Mouse (Mus musculus) embryonic facial prominence, embryonic 13.5 days (tissue): ENCODE data around the gene 4933402J07Rik. TPM values are rescaled to one million over a fixed set of nuclear protein-coding genes. Genes with fewer than 3 reads are reported as not detected.

Experiments used
- ATAC-seq: fragments of 200-750 bp; cut with Nextera tagmentation; 2 replicates; pipeline ENCODE4 v1.8.0; 2017; ENCODE audit warnings: low read depth; ENCODE audit not compliant: insufficient number of reproducible peaks, insufficient read depth, low FRiP score, low TSS enrichment
- H3K27ac ChIP-seq: fragments of 300-500 bp; sonication (generic); 2 replicates; pipeline ENCODE4 v1.5.1; 2015; ENCODE audit warnings: moderate library complexity, mild to moderate bottlenecking, inconsistent platforms
- H3K27me3 ChIP-seq: fragments of 300-500 bp; sonication (generic); 2 replicates; pipeline ENCODE4 v1.6.1; 2015; ENCODE audit warnings: mild to moderate bottlenecking, inconsistent platforms
- H3K36me3 ChIP-seq: fragments of 300-500 bp; sonication (generic); 2 replicates; pipeline ENCODE4 v1.6.1; 2015; ENCODE audit warnings: mild to moderate bottlenecking, inconsistent platforms
- H3K4me1 ChIP-seq: fragments of 300-500 bp; sonication (generic); 2 replicates; pipeline ENCODE4 v1.6.1; 2015; ENCODE audit warnings: inconsistent platforms
- H3K4me2 ChIP-seq: fragments of 300-500 bp; sonication (generic); 2 replicates; pipeline ENCODE4 v1.6.1; 2015; ENCODE audit warnings: moderate library complexity, mild to moderate bottlenecking, inconsistent platforms
- H3K4me3 ChIP-seq: fragments of 300-500 bp; sonication (generic); 2 replicates; pipeline ENCODE4 v1.5.1; 2015; ENCODE audit warnings: mild to moderate bottlenecking, inconsistent platforms
- H3K9ac ChIP-seq: fragments of 300-500 bp; sonication (generic); 2 replicates; pipeline ENCODE4 v1.6.1; 2015; ENCODE audit warnings: mild to moderate bottlenecking, inconsistent platforms
- H3K9me3 ChIP-seq: fragments of 300-500 bp; sonication (generic); 2 replicates; pipeline ENCODE4 v1.6.1; 2016; ENCODE audit warnings: inconsistent platforms
- WGBS: fragments of 180-500 bp; shearing (Covaris S2); methylation state at CpG from one replicate; pipeline ENCODE4 v1.1.7; 2015; ENCODE audit warnings: mixed read lengths; 5-methylcytosine and 5-hydroxymethylcytosine counted together
- polyA plus RNA-seq: library from polyadenylated mRNA; unstranded; fragments of >200 nt; fragmentation: Nextera tagmentation; extraction: Ambion mirVana; gene quantifications from 2 replicates; pipeline ENCODE4 v1.2.1, GENCODE M21; 2015

Gene 4933402J07Rik
- polyA plus RNA-seq, 1 experiment from 2014 or later: not detected

- no peak for ATAC-seq
- Histone ChIP-seq H3K36me3 (no peaks in the 10 kb centered on the region), H3K9ac (no peak overlapping the region), H3K9me3 (no peaks in the 10 kb centered on the region), H3K27ac (no peak overlapping the region), H3K4me3 (no peak overlapping the region), H3K4me2 (no peak overlapping the region), H3K27me3 (no peaks in the 10 kb centered on the region), H3K4me1 (peaks cover 10% of the 10 kb centered on the region)
- 39% methylated on average over 6 of the region's 6 CpGs for WGBS
Observed at GRCm38 (mm10) chr8:87629656-87630055, 66.0 kb downstream of the 4933402J07Rik start.

- Histone ChIP-seq H3K27ac (no peak overlapping the region), H3K4me3 (no peak overlapping the region), H3K4me2 (no peak overlapping the region), H3K36me3 (no peaks in the 10 kb centered on the region), H3K4me1 (peaks cover 10% of the 10 kb centered on the region), H3K9me3 (no peaks in the 10 kb centered on the region), H3K27me3 (no peaks in the 10 kb centered on the region), H3K9ac (no peak overlapping the region)
- no peak for ATAC-seq
- 86% methylated on average over 7 of the region's 7 CpGs for WGBS
Observed at GRCm38 (mm10) chr8:87631776-87632175, 68.1 kb downstream of the 4933402J07Rik start.

GRCm38 (mm10) chr8:87636226-87636742 is 72.6 kb downstream of the 4933402J07Rik start:
- 80% methylated on average over 11 of the region's 11 CpGs for WGBS
- ATAC-seq: no peak
- H3K9me3 ChIP-seq: no peaks in the 10 kb centered on the region
- H3K27ac ChIP-seq: no peak overlapping the region
- H3K36me3 ChIP-seq: no peaks in the 10 kb centered on the region
- no peaks in the 10 kb centered on the region for H3K4me1 ChIP-seq
- no peak overlapping the region for H3K4me3 ChIP-seq
- H3K4me2 ChIP-seq: no peak overlapping the region
- H3K27me3 ChIP-seq: no peaks in the 10 kb centered on the region
- no peak overlapping the region for H3K9ac ChIP-seq

Other genes with a start within 250 kb of the 4933402J07Rik start
- gene Cbln1, start 91.2 kb upstream of the 4933402J07Rik start, polyA plus RNA-seq: 0.56 and 1.2 TPM in 2 replicates